37 mouse cellular contexts compared by ENCODE assay signal in the genomic region with DNA sequence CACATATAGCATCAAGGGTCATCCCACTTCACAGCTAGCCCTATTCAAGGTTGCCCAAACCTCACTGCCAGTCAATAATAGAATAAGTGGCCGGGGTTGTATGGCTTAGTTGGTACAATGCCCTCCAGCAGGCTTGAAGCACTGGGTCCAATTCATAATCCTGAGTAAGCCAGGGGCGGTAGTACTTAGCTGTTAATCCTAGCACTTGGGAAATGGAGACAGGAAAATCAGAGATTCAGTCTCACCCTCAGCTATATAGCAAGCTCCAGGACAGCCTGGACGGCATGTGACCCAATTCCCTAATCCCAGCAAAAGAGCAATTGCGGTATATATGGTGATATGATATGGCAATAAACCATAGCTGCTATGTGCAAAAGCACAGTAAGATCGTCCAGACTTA. TPM values are rescaled to one million over a fixed set of nuclear protein-coding genes. Genes with fewer than 3 reads are reported as not detected.
"Had no signal": no experiment of that assay in that cellular context is flagged by ENCODE, and none has a peak within 500 bp of the region (broad histone marks: within the 10 kb centered on the region; RNA-seq: fewer than 3 reads in every experiment).

No protein-coding gene starts in this region.

- H3K4me2 ChIP-seq: heart, embryonic 11.5 days; heart, embryonic 12.5 days; heart, embryonic 13.5 days; heart, embryonic 15.5 days; hindbrain, embryonic 12.5 days; hindbrain, embryonic 13.5 days; hindbrain, embryonic 14.5 days; hindbrain, embryonic 15.5 days; intestine, embryonic 15.5 days; kidney, embryonic 15.5 days had no signal

- H3K27ac ChIP-seq: heart, embryonic 10.5 days; heart, embryonic 13.5 days; heart, embryonic 15.5 days; hindbrain, embryonic 10.5 days; hindbrain, embryonic 12.5 days; hindbrain, embryonic 13.5 days; hindbrain, embryonic 14.5 days; hindbrain, embryonic 15.5 days; hindbrain, postnatal 0 days; intestine, embryonic 15.5 days; kidney, embryonic 15.5 days; kidney, postnatal 0 days; layer of hippocampus, adult 2 months had no signal

- ATAC-seq: inflammation-experienced regulatory T-cells, adult 6 months; intestine, embryonic 15.5 days; intestine, embryonic 16.5 days; intestine, postnatal 0 days had no signal

- H3K27me3 ChIP-seq: heart, embryonic 12.5 days; heart, embryonic 13.5 days; heart, embryonic 15.5 days; hindbrain, embryonic 12.5 days; hindbrain, embryonic 13.5 days; hindbrain, embryonic 15.5 days; intestine, embryonic 15.5 days; kidney, embryonic 15.5 days had no signal

- H3K4me1 ChIP-seq: hindbrain, embryonic 15.5 days had no signal

- H3K4me3 ChIP-seq: heart, embryonic 10.5 days; heart, embryonic 12.5 days; heart, embryonic 13.5 days; heart, embryonic 15.5 days; hindbrain, embryonic 10.5 days; hindbrain, embryonic 12.5 days; hindbrain, embryonic 13.5 days; hindbrain, embryonic 15.5 days; intestine, embryonic 15.5 days; kidney, embryonic 15.5 days; layer of hippocampus, adult 2 months had no signal

- H3K9me3 ChIP-seq: heart, embryonic 10.5 days; heart, embryonic 12.5 days; heart, embryonic 13.5 days; heart, embryonic 15.5 days; hindbrain, embryonic 10.5 days; hindbrain, embryonic 12.5 days; hindbrain, embryonic 13.5 days; hindbrain, embryonic 15.5 days; intestine, embryonic 15.5 days; kidney, embryonic 15.5 days had no signal

- DNase-seq: heart, postnatal 10 days; heart, postnatal 14 days; heart, postnatal 36 days; heart, postnatal 4 days; kidney, adult 11 months; kidney, adult 18-20 months; kidney, adult 8-10 months; kidney, adult 9 months; kidney, postnatal 10 days; kidney, postnatal 14 days; kidney, postnatal 25 days; kidney, postnatal 4 days; layer of hippocampus, adult 9-11 months; layer of hippocampus, postnatal 36 days had no signal

- H3K9ac ChIP-seq: heart, embryonic 12.5 days; heart, embryonic 13.5 days; heart, embryonic 15.5 days; hindbrain, embryonic 12.5 days; hindbrain, embryonic 13.5 days; hindbrain, embryonic 14.5 days; hindbrain, embryonic 15.5 days; intestine, embryonic 15.5 days; kidney, embryonic 15.5 days had no signal

RNA-seq across cellular contexts. Expression of a gene that starts 34.6 kb away (rescaled TPM):
- polyA plus RNA-seq: heart, embryonic 11.5 days; heart, embryonic 12.5 days; heart, embryonic 13.5 days; heart, embryonic 14.5 days; heart, embryonic 15.5 days; heart, embryonic 16.5 days; heart, postnatal 0 days; hindbrain, embryonic 10.5 days; hindbrain, embryonic 11.5 days; hindbrain, embryonic 12.5 days; hindbrain, embryonic 13.5 days; hindbrain, embryonic 14.5 days; inflammation-experienced regulatory T-cells, adult 6 months; kidney, embryonic 16.5 days had no signal
